In genomic region chr1:129943116-129943515, GRCm38 (mm10) we compare ENCODE assay signal across 17 mouse cellular contexts.
DNase-seq lines count a peak whose midpoint lies in the region; ATAC-seq and TF ChIP-seq lines count a peak whose summit lies in the region.
"Had no signal": no experiment of that assay in that cellular context is flagged by ENCODE, and none has a peak within 500 bp of the region (broad histone marks: within the 10 kb centered on the region; RNA-seq: fewer than 3 reads in every experiment).

No protein-coding gene starts in this region.

- no peak for TF ChIP-seq POLR2A in CH12.LX (IDR thresholded peaks at IDR 0.05; ENCODE audit: low read depth, low read length)
- no peak for TF ChIP-seq POLR2A in MEL (IDR thresholded peaks at IDR 0.05; ENCODE audit: control insufficient read depth in 1 of 2, insufficient read depth in 1 of 2, low read depth in 1 of 2, low read length in 2 of 2, poor library complexity in 1 of 2)

- in situ Hi-C loops in CH12.LX (cut with MboI; ENCODE audit: low pct_ligation_motif_present, low pct_unique_long_range_greater_than_20kb, low sequenced_read_pairs) = no loop called here

- no peak overlapping the region for H3K27ac ChIP-seq in CH12.LX (ENCODE audit: insufficient read depth, low read depth)
- no peak overlapping the region for H3K27ac ChIP-seq in MEL (ENCODE audit: control insufficient read depth, low read depth, low read length)
- H3K27ac ChIP-seq in kidney, embryonic 14.5 days (ENCODE audit: low read depth, low read length) = no peak overlapping the region
- no peak overlapping the region for H3K27ac ChIP-seq in hindbrain, postnatal 0 days

- H3K36me3 ChIP-seq in CH12.LX (replicated peaks in 1 of 2; ENCODE audit: control insufficient read depth in 1 of 2, insufficient read depth in 1 of 2, low read length in 1 of 2) = no peaks in the 10 kb centered on the region
- no peaks in the 10 kb centered on the region for H3K36me3 ChIP-seq in MEL (ENCODE audit: control insufficient read depth in 1 of 2, insufficient read depth in 2 of 2, low read length in 2 of 2)
- H3K36me3 ChIP-seq in kidney, embryonic 14.5 days (ENCODE audit: control insufficient read depth, insufficient read depth, low read length) = no peaks in the 10 kb centered on the region
- H3K36me3 ChIP-seq in hindbrain, postnatal 0 days (ENCODE audit: insufficient read depth, low read length) = no peaks in the 10 kb centered on the region
- H3K36me3 ChIP-seq: G1E had no signal

- TF ChIP-seq CTCF in CH12.LX (conservative IDR thresholded peaks at IDR 0.05 in 1 of 2, IDR thresholded peaks at IDR 0.05 in 1 of 2; ENCODE audit: low read depth in 2 of 2, low read length in 2 of 2) (no peak), MEL (IDR thresholded peaks at IDR 0.05 in 2 of 3, conservative IDR thresholded peaks at IDR 0.05 in 1 of 3; ENCODE audit: control insufficient read depth in 1 of 3, insufficient read depth in 1 of 3, low read depth in 2 of 3, low read length in 3 of 3, poor library complexity in 1 of 3, severe bottlenecking in 1 of 3) (no peak)
- no peak for TF ChIP-seq CTCF in hindbrain, postnatal 0 days (IDR thresholded peaks at IDR 0.05; ENCODE audit: low read depth)

- H3K4me2 ChIP-seq in CH12.LX (ENCODE audit: insufficient read depth, low read depth, poor library complexity, severe bottlenecking) = peak overlapping the region; percentile 94
- H3K4me2 ChIP-seq in kidney, embryonic 14.5 days (replicated peaks; ENCODE audit: low read depth, low read length) = no peak overlapping the region
- H3K4me2 ChIP-seq in hindbrain, postnatal 0 days (ENCODE audit: low read depth, low read length) = no peak overlapping the region

- H3K79me2 ChIP-seq in CH12.LX (replicated peaks; ENCODE audit: control insufficient read depth, extremely low read depth, insufficient read depth, poor library complexity, severe bottlenecking) (no peaks in the 10 kb centered on the region), MEL (ENCODE audit: control insufficient read depth, insufficient read depth, low read length, poor library complexity) (no peaks in the 10 kb centered on the region)

- ATAC-seq in kidney, embryonic 14.5 days (ENCODE audit: low FRiP score, low TSS enrichment) = peak; percentile 84; the same call in 1 of the 2 replicates
- no peak for ATAC-seq in hindbrain, postnatal 0 days
- ATAC-seq: forebrain, postnatal 0 days had no signal

- H3K4me3 ChIP-seq in CH12.LX (replicated peaks in 1 of 3; ENCODE audit: low read depth in 2 of 3, low read length in 2 of 3, poor library complexity in 1 of 3) = peak overlapping the region in 2 of 3 experiments; percentile 15 to 57
- H3K4me3 ChIP-seq in MEL (ENCODE audit: control insufficient read depth in 1 of 2, insufficient read depth in 1 of 2, low read depth in 2 of 2, low read length in 2 of 2) = peak overlapping the region; percentile 2 to 25; a peak in 3 of 4 replicates
- no peak overlapping the region for H3K4me3 ChIP-seq in kidney, embryonic 14.5 days (ENCODE audit: low read length)
- no peak overlapping the region for H3K4me3 ChIP-seq in hindbrain, postnatal 0 days (ENCODE audit: low read length)
- H3K4me3 ChIP-seq: megakaryocyte, embryonic 14.5 days had no signal

- H3K4me1 ChIP-seq in CH12.LX (ENCODE audit: control insufficient read depth in 1 of 2, insufficient read depth in 2 of 2) = peaks cover 0 to 7% of the 10 kb centered on the region in 2 experiments; a peak in 2 of 4 replicates
- peaks cover 0 to 2% of the 10 kb centered on the region in 2 experiments; a peak in 1 of 4 replicates for H3K4me1 ChIP-seq in MEL (ENCODE audit: control insufficient read depth in 1 of 2, insufficient read depth in 2 of 2, low read length in 2 of 2)
- H3K4me1 ChIP-seq in kidney, embryonic 14.5 days (ENCODE audit: control insufficient read depth, insufficient read depth, low read length) = peaks cover 4% of the 10 kb centered on the region; the same call in 1 of the 2 replicates
- H3K4me1 ChIP-seq in hindbrain, postnatal 0 days (ENCODE audit: insufficient read depth, low read length) = no peaks in the 10 kb centered on the region
- H3K4me1 ChIP-seq: megakaryocyte, embryonic 14.5 days had no signal

- dilution Hi-C loops in CH12.LX (cut with MboI; ENCODE audit: extremely low pct_ligation_motif_present, extremely low pct_unique_long_range_greater_than_20kb, low sequenced_read_pairs) = no loop called here

- peak; percentile 17 for DNase-seq in CH12.LX (ENCODE audit: extremely low read depth)
- no peak for DNase-seq in MEL (ENCODE audit: low read depth, low spot score)
- peak; percentile 12 to 37 for DNase-seq in kidney, postnatal 4 days
- DNase-seq in right cerebral cortex, postnatal 25 days = no peak
- no peak for DNase-seq in hindbrain, postnatal 0 days (ENCODE audit: low spot score)
- DNase-seq in T-cell, adult 2 months (ENCODE audit: low spot score) = no peak
- DNase-seq: adrenal gland, adult 8-10 months; cerebellum, adult 11 months; cerebellum, postnatal 14 days; forebrain, postnatal 0 days; heart, adult 18-20 months; heart, postnatal 4 days; lung, postnatal 10 days; thymus, adult 18-20 months had no signal

- TF ChIP-seq EP300 in CH12.LX (IDR thresholded peaks at IDR 0.05; ENCODE audit: low read length) (no peak), MEL (IDR thresholded peaks at IDR 0.05; ENCODE audit: low read depth in 1 of 2, low read length in 2 of 2) (no peak)

- no peak for TF ChIP-seq RAD21 in CH12.LX (IDR thresholded peaks at IDR 0.05; ENCODE audit: low read depth, low read length)
- TF ChIP-seq RAD21 in MEL (IDR thresholded peaks at IDR 0.05; ENCODE audit: low read depth, low read length) = no peak

- H3K9ac ChIP-seq in CH12.LX (ENCODE audit: insufficient read depth, low read depth) (peak overlapping the region; percentile 24; the same call in 1 of the 2 replicates), MEL (ENCODE audit: control insufficient read depth, low read depth, low read length, poor library complexity, severe bottlenecking) (no peak overlapping the region)
- H3K9ac ChIP-seq in kidney, embryonic 14.5 days (ENCODE audit: low read depth, low read length) = no peak overlapping the region
- no peak overlapping the region for H3K9ac ChIP-seq in hindbrain, postnatal 0 days (replicated peaks; ENCODE audit: low read length)
- H3K9ac ChIP-seq: forebrain, postnatal 0 days had no signal

- H3K27me3 ChIP-seq in CH12.LX (replicated peaks) (no peaks in the 10 kb centered on the region), MEL (ENCODE audit: control insufficient read depth in 1 of 2, insufficient read depth in 2 of 2, low read length in 2 of 2) (no peaks in the 10 kb centered on the region)
- no peaks in the 10 kb centered on the region for H3K27me3 ChIP-seq in kidney, embryonic 14.5 days (ENCODE audit: control insufficient read depth, insufficient read depth, low read length)
- no peaks in the 10 kb centered on the region for H3K27me3 ChIP-seq in hindbrain, postnatal 0 days (ENCODE audit: insufficient read depth, low read length)
- H3K27me3 ChIP-seq: megakaryocyte, embryonic 14.5 days had no signal

- H3K9me3 ChIP-seq in CH12.LX (replicated peaks; ENCODE audit: low read length) = no peaks in the 10 kb centered on the region
- no peaks in the 10 kb centered on the region for H3K9me3 ChIP-seq in MEL (replicated peaks; ENCODE audit: insufficient read depth, low read length)
- no peaks in the 10 kb centered on the region for H3K9me3 ChIP-seq in kidney, embryonic 14.5 days (ENCODE audit: control insufficient read depth, low read length)
- no peaks in the 10 kb centered on the region for H3K9me3 ChIP-seq in hindbrain, postnatal 0 days (ENCODE audit: low read length)
- H3K9me3 ChIP-seq: G1E; megakaryocyte, embryonic 14.5 days had no signal

- 26% methylated on average over 9 of the region's 9 CpGs for whole genome bisulfite sequencing in kidney, embryonic 14.5 days
- WGBS in hindbrain, postnatal 0 days = 64% methylated on average over 9 of the region's 9 CpGs

TF ChIP-seq in CH12.LX, 34 proteins besides CTCF, POLR2A, EP300 and RAD21 (continues in another document):
- no peak for TF ChIP-seq TBP (conservative IDR thresholded peaks at IDR 0.05; ENCODE audit: low read depth, low read length)
- no peak for TF ChIP-seq MXI1 (IDR thresholded peaks at IDR 0.05; ENCODE audit: low read depth, low read length)
- no peak for TF ChIP-seq JUND (conservative IDR thresholded peaks at IDR 0.05; ENCODE audit: low read depth, low read length)
- no peak for TF ChIP-seq IRF4 (IDR thresholded peaks at IDR 0.05; ENCODE audit: low read depth, low read length)
- TF ChIP-seq SMC3 (IDR thresholded peaks at IDR 0.05; ENCODE audit: low read depth, low read length) = no peak
- TF ChIP-seq ZMIZ1 (IDR thresholded peaks at IDR 0.05; ENCODE audit: low read depth, low read length) = no peak
- TF ChIP-seq USF2 (conservative IDR thresholded peaks at IDR 0.05; ENCODE audit: low read depth, low read length) = no peak
- no peak for TF ChIP-seq HCFC1 (IDR thresholded peaks at IDR 0.05; ENCODE audit: low read depth, low read length)
- no peak for TF ChIP-seq ZC3H11A (IDR thresholded peaks at IDR 0.05; ENCODE audit: low read depth, low read length)
- TF ChIP-seq NELFE (IDR thresholded peaks at IDR 0.05; ENCODE audit: low read depth, low read length) = no peak
- no peak for TF ChIP-seq MYC (IDR thresholded peaks at IDR 0.05; ENCODE audit: low read depth, low read length)
- TF ChIP-seq ELF1 (IDR thresholded peaks at IDR 0.05; ENCODE audit: low read depth, low read length) = no peak
- TF ChIP-seq MAX (IDR thresholded peaks at IDR 0.05; ENCODE audit: low read length) = no peak

TF ChIP-seq in MEL, 35 proteins besides CTCF, POLR2A, EP300 and RAD21:
- TF ChIP-seq GABPA (IDR thresholded peaks at IDR 0.05; ENCODE audit: low read depth, low read length) (no peak), SIN3A (IDR thresholded peaks at IDR 0.05; ENCODE audit: low read length) (no peak), MAZ (IDR thresholded peaks at IDR 0.05; ENCODE audit: low read depth, low read length) (no peak), CHD1 (IDR thresholded peaks at IDR 0.05; ENCODE audit: low read depth, low read length) (no peak)
TF ChIP-seq in MEL: peak in this region for 0.

Comparison
In these comparisons a context has a peak if more than half of its experiments do, and no peak if none do; other contexts are left out.
1. DNase-seq: peak in CH12.LX (single experiment) and kidney, postnatal 4 days (2 of 2); none in MEL (single experiment), right cerebral cortex, postnatal 25 days (single experiment), hindbrain, postnatal 0 days (single experiment) and T-cell, adult 2 months (single experiment).
2. H3K4me3 ChIP-seq: peak in CH12.LX (2 of 3) and MEL (2 of 2); none in kidney, embryonic 14.5 days (single experiment) and hindbrain, postnatal 0 days (single experiment).